Mouse (Mus musculus) embryo, embryonic 10.5 days (tissue): Measurements from ENCODE around the gene Peg3.
A peak's percentile ranks its signal among the peaks of the same experiment; 100 is the strongest.
"Not testable (repeated sequence)": the region's sequence is repeated elsewhere in the genome, so short reads cannot be mapped to it uniquely, and the experiment has no call there.

ENCODE experiments used
- DNase-seq: peaks from one replicate; pipeline ENCODE4 v3.0.0-alpha.2; 2015; ENCODE audit warnings: low spot score

Gene Peg3

GRCm38 (mm10) chr7:6730241-6730640 lies at the start of gene Peg3, which contains the start of gene Usp29:
Gene Peg3 (minus strand): TSS chr7:6730431.
Gene Usp29 (plus strand): TSS chr7:6730578.
- DNase-seq, result peak; percentile 95

- DNase-seq, result no peak
Observed at GRCm38 (mm10) chr7:6779172-6779571, 48.9 kb upstream of the Peg3 start.

GRCm38 (mm10) chr7:6777689-6778088 lies 47.5 kb upstream of the Peg3 start:
- DNase-seq, result peak; percentile 55

GRCm38 (mm10) chr7:6777107-6777506 lies 46.9 kb upstream of the Peg3 start:
- DNase-seq, result no peak

- no peak for DNase-seq
Observed at GRCm38 (mm10) chr7:6776314-6777059, 46.3 kb upstream of the Peg3 start.

- not testable (repeated sequence) for DNase-seq
Observed at GRCm38 (mm10) chr7:6773865-6774413, 43.7 kb upstream of the Peg3 start.

GRCm38 (mm10) chr7:6770286-6770685 lies 40.1 kb upstream of the Peg3 start:
- peak; percentile 88 for DNase-seq

- no peak for DNase-seq
Observed at GRCm38 (mm10) chr7:6765240-6765639, 35.0 kb upstream of the Peg3 start.

- DNase-seq, result no peak
Observed at GRCm38 (mm10) chr7:6760170-6760569, 29.9 kb upstream of the Peg3 start.

- no peak for DNase-seq
Observed at GRCm38 (mm10) chr7:6759698-6760097, 29.5 kb upstream of the Peg3 start.

GRCm38 (mm10) chr7:6756777-6757291 lies 26.6 kb upstream of the Peg3 start:
- no peak for DNase-seq

- peak; percentile 71 for DNase-seq
Observed at GRCm38 (mm10) chr7:6753440-6753839, 23.2 kb upstream of the Peg3 start.

GRCm38 (mm10) chr7:6749196-6749595 lies 19.0 kb upstream of the Peg3 start:
- no peak for DNase-seq

GRCm38 (mm10) chr7:6744281-6744904 lies 14.2 kb upstream of the Peg3 start:
- DNase-seq, result peak; percentile 53

GRCm38 (mm10) chr7:6736060-6736459 lies 5.8 kb upstream of the Peg3 start:
- no peak for DNase-seq

- peak; percentile 18 for DNase-seq
Observed at GRCm38 (mm10) chr7:6731930-6732329, 1.7 kb upstream of the Peg3 start.

- no peak for DNase-seq
Observed at GRCm38 (mm10) chr7:6731373-6731772, 1.1 kb upstream of the Peg3 start.

- peak; percentile 65 for DNase-seq
Observed at GRCm38 (mm10) chr7:6730801-6731200, 570 bp upstream of the Peg3 start.

- peak; percentile 95 for DNase-seq
Observed at GRCm38 (mm10) chr7:6729061-6729817, 992 bp downstream of the Peg3 start.

- DNase-seq, result peak; percentile 94
Observed at GRCm38 (mm10) chr7:6728263-6728931, 1.8 kb downstream of the Peg3 start.

GRCm38 (mm10) chr7:6727351-6728121 lies 2.7 kb downstream of the Peg3 start:
- peak; percentile 81 for DNase-seq
